Mouse (Mus musculus) bone marrow macrophage, adult 2 months (primary cell): Measurements from ENCODE around the gene Pgm1. TPM values are rescaled to one million over a fixed set of nuclear protein-coding genes. Genes with fewer than 3 reads are reported as not detected.

ENCODE experiments used
- H3K27ac ChIP-seq: 2 replicates; pipeline ENCODE4 v1.5.1; 2012; ENCODE audit warnings: low read depth, low read length; ENCODE audit not compliant: insufficient read depth
- H3K4me1 ChIP-seq: 2 replicates; pipeline ENCODE4 v1.6.1; 2012; ENCODE audit warnings: low read length; ENCODE audit not compliant: control insufficient read depth, insufficient read depth
- H3K4me3 ChIP-seq: 2 replicates; pipeline ENCODE4 v1.5.1; 2012; ENCODE audit warnings: mild to moderate bottlenecking, low read length, moderate library complexity; ENCODE audit not compliant: insufficient read depth
- CTCF ChIP-seq: IDR thresholded peaks from 2 replicates; pipeline ENCODE4 v1.5.1; 2012; ENCODE audit warnings: low read depth, mild to moderate bottlenecking, low read length, moderate library complexity
- POLR2A ChIP-seq: IDR thresholded peaks from 2 replicates; pipeline ENCODE4 v1.6.1; 2012; ENCODE audit warnings: mild to moderate bottlenecking, low read depth, low read length, borderline replicate concordance
- polyA plus RNA-seq: library from polyadenylated mRNA; stranded (reverse); fragments of >200 nt; gene quantifications from 2 replicates; pipeline ENCODE4 v1.2.4, GENCODE M21; 2012; ENCODE audit not compliant: missing spikeins, insufficient read depth, insufficient read length

Pgm1 gene
- polyA plus RNA-seq, 1 experiment, result 18.2 TPM

GRCm38 (mm10) chr4:100001806-100002205, 72.6 kb downstream of the Pgm1 start:
- TF ChIP-seq CTCF, result no peak
- TF ChIP-seq POLR2A, result no peak

GRCm38 (mm10) chr4:100007721-100008120, 78.5 kb downstream of the Pgm1 start:
- no peak overlapping the region for H3K27ac ChIP-seq
- no peak overlapping the region for H3K4me3 ChIP-seq
- no peaks in the 10 kb centered on the region for H3K4me1 ChIP-seq
- TF ChIP-seq POLR2A, result no peak
- no peak for TF ChIP-seq CTCF

More at GRCm38 (mm10) chr4:100001806-100002205, 72.6 kb downstream of the Pgm1 start:
- Histone ChIP-seq H3K4me1 (no peaks in the 10 kb centered on the region), H3K4me3 (no peak overlapping the region), H3K27ac (no peak overlapping the region)

GRCm38 (mm10) chr4:100008371-100009090, 79.3 kb downstream of the Pgm1 start:
- TF ChIP-seq CTCF (no peak), POLR2A (no peak)
- Histone ChIP-seq H3K27ac (no peak overlapping the region), H3K4me1 (no peaks in the 10 kb centered on the region), H3K4me3 (no peak overlapping the region)

- TF ChIP-seq CTCF, result no peak
- no peak for TF ChIP-seq POLR2A
Measured at GRCm38 (mm10) chr4:100009211-100009678, 80.0 kb downstream of the Pgm1 start.

GRCm38 (mm10) chr4:100010916-100011315, 81.7 kb downstream of the Pgm1 start:
- TF ChIP-seq POLR2A, result no peak
- TF ChIP-seq CTCF, result no peak
- no peak overlapping the region for H3K4me3 ChIP-seq
- H3K4me1 ChIP-seq, result no peaks in the 10 kb centered on the region
- no peak overlapping the region for H3K27ac ChIP-seq

More at GRCm38 (mm10) chr4:100009211-100009678, 80.0 kb downstream of the Pgm1 start:
- Histone ChIP-seq H3K27ac (no peak overlapping the region), H3K4me1 (no peaks in the 10 kb centered on the region), H3K4me3 (no peak overlapping the region)

- Histone ChIP-seq H3K4me1 (no peaks in the 10 kb centered on the region), H3K27ac (no peak overlapping the region), H3K4me3 (no peak overlapping the region)
- no peak for TF ChIP-seq POLR2A
- no peak for TF ChIP-seq CTCF
Measured at GRCm38 (mm10) chr4:100011563-100011962, 82.3 kb downstream of the Pgm1 start.

GRCm38 (mm10) chr4:100012361-100013035, 83.3 kb downstream of the Pgm1 start:
- Histone ChIP-seq H3K27ac (no peak overlapping the region), H3K4me1 (no peaks in the 10 kb centered on the region), H3K4me3 (no peak overlapping the region)
- TF ChIP-seq POLR2A (no peak), CTCF (no peak)

- H3K27ac ChIP-seq, result no peak overlapping the region
- H3K4me1 ChIP-seq, result no peaks in the 10 kb centered on the region
- H3K4me3 ChIP-seq, result no peak overlapping the region
- TF ChIP-seq POLR2A (no peak), CTCF (no peak)
Measured at GRCm38 (mm10) chr4:100027773-100028172, 98.6 kb downstream of the Pgm1 start.

GRCm38 (mm10) chr4:100028641-100029040, 99.4 kb downstream of the Pgm1 start:
- no peak overlapping the region for H3K27ac ChIP-seq
- no peak overlapping the region for H3K4me3 ChIP-seq
- no peak for TF ChIP-seq CTCF
- no peaks in the 10 kb centered on the region for H3K4me1 ChIP-seq

- H3K4me3 ChIP-seq, result no peak overlapping the region
- no peaks in the 10 kb centered on the region for H3K4me1 ChIP-seq
- no peak overlapping the region for H3K27ac ChIP-seq
- TF ChIP-seq CTCF (no peak), POLR2A (no peak)
Measured at GRCm38 (mm10) chr4:100031270-100031669, 102.1 kb downstream of the Pgm1 start.
